Mouse (Mus musculus) cerebellum, adult (tissue): Measurements from ENCODE around the gene Fam163a.
"Not testable (repeated sequence)": the region's sequence is repeated elsewhere in the genome, so short reads cannot be mapped to it uniquely, and the experiment has no call there.

Experiments
- ATAC-seq: cut with Nextera tagmentation; 2 replicates; pipeline ENCODE4 v1.9.2; 2017; ENCODE audit warnings: mild to moderate bottlenecking, moderate library complexity, mixed read lengths; ENCODE audit not compliant: insufficient number of reproducible peaks, low FRiP score, low TSS enrichment

Gene Fam163a

GRCm38 (mm10) chr1:156089561-156089960, 115.3 kb downstream of the Fam163a start:
- no peak for ATAC-seq

GRCm38 (mm10) chr1:156087586-156087985, 117.2 kb downstream of the Fam163a start:
- no peak for ATAC-seq

- ATAC-seq: peak; percentile 60; the same call in 1 of the 2 replicates
Measured at GRCm38 (mm10) chr1:156085770-156086169, 119.1 kb downstream of the Fam163a start.

GRCm38 (mm10) chr1:156084603-156085002, 120.2 kb downstream of the Fam163a start:
- no peak for ATAC-seq

- no peak for ATAC-seq
Measured at GRCm38 (mm10) chr1:156077655-156078054, 127.2 kb downstream of the Fam163a start.

GRCm38 (mm10) chr1:156076474-156076873, 128.4 kb downstream of the Fam163a start:
- ATAC-seq: no peak

- no peak for ATAC-seq
Measured at GRCm38 (mm10) chr1:156074575-156074974, 130.3 kb downstream of the Fam163a start.

- no peak for ATAC-seq
Measured at GRCm38 (mm10) chr1:156073169-156073821, 131.5 kb downstream of the Fam163a start.

- ATAC-seq: no peak
Measured at GRCm38 (mm10) chr1:156070106-156070505, 134.7 kb downstream of the Fam163a start.

- ATAC-seq: no peak
Measured at GRCm38 (mm10) chr1:156066133-156066532, 138.7 kb downstream of the Fam163a start.

GRCm38 (mm10) chr1:156062193-156062592, 142.6 kb downstream of the Fam163a start:
- ATAC-seq: no peak

GRCm38 (mm10) chr1:156058207-156058606, 146.6 kb downstream of the Fam163a start:
- no peak for ATAC-seq

GRCm38 (mm10) chr1:156046688-156047087, 158.1 kb downstream of the Fam163a start:
- peak; percentile 77 for ATAC-seq

GRCm38 (mm10) chr1:156044211-156044611, 160.6 kb downstream of the Fam163a start:
- ATAC-seq: no peak

- peak; percentile 43; the same call in 1 of the 2 replicates for ATAC-seq
Measured at GRCm38 (mm10) chr1:156043027-156043426, 161.8 kb downstream of the Fam163a start.

- ATAC-seq: no peak
Measured at GRCm38 (mm10) chr1:156042481-156042880, 162.3 kb downstream of the Fam163a start.

GRCm38 (mm10) chr1:156041451-156042241, 163.2 kb downstream of the Fam163a start:
- no peak for ATAC-seq

GRCm38 (mm10) chr1:156040731-156041401, 164.0 kb downstream of the Fam163a start:
- ATAC-seq: peak; percentile 64

GRCm38 (mm10) chr1:156039989-156040388, 164.8 kb downstream of the Fam163a start:
- not testable (repeated sequence) for ATAC-seq

- ATAC-seq: no peak
Measured at GRCm38 (mm10) chr1:156037144-156037583, 167.7 kb downstream of the Fam163a start.
